Mouse (Mus musculus) stomach, postnatal 0 days (tissue): ENCODE data around the gene Ap5s1.

ENCODE experiments used
- CTCF ChIP-seq: IDR thresholded peaks from 2 replicates; pipeline ENCODE4 v1.5.1; 2016; ENCODE audit warnings: antibody characterized with exemption, low read depth, mild to moderate bottlenecking, moderate library complexity
- EP300 ChIP-seq: optimal IDR thresholded peaks from 2 replicates; pipeline ENCODE3; 2016; ENCODE audit warnings: antibody characterized with exemption

DNA sequence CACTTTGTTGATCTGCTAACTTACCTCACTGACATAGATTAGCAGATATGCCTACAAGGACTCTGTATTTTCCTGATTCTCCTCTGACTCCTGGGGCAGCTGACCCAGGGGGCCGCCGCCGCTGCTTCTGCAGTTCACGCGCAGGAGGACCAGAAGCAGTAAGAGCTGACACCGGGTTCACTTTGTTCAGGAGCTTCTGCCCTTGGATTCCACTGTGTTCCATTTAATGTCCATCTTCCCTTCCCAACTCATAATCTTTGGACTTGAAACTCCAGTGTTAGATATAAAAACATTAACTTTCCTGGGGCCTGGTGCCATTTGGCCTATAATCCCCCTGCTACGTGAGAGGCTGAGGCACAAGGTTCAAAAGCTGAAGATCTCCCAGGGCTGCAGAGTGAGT lies 43.0 kb upstream of the Ap5s1 start:
- TF ChIP-seq CTCF (no peak), EP300 (no peak)
